ENCODE assay signal across 8 mouse cellular contexts in genomic region chr16:21853446-21853941, GRCm38 (mm10). TPM values are rescaled to one million over a fixed set of nuclear protein-coding genes. Genes with fewer than 3 reads are reported as not detected.
A peak's percentile ranks its signal among the peaks of the same experiment; 100 is the strongest.
DNase-seq lines count a peak whose midpoint lies in the region; ATAC-seq and TF ChIP-seq lines count a peak whose summit lies in the region.

No protein-coding gene starts in this region.

- no peaks in the 10 kb centered on the region for H3K9me3 ChIP-seq in midbrain, embryonic 11.5 days (ENCODE audit: control insufficient read depth, low read length)
- no peaks in the 10 kb centered on the region for H3K9me3 ChIP-seq in midbrain, embryonic 10.5 days (replicated peaks)
- no peaks in the 10 kb centered on the region for H3K9me3 ChIP-seq in forebrain, postnatal 0 days (ENCODE audit: low read length)

- DNase-seq in midbrain, embryonic 11.5 days (ENCODE audit: low spot score, missing footprints) = no peak
- DNase-seq in midbrain, embryonic 10.5 days (ENCODE audit: low spot score) = no peak
- DNase-seq in forebrain, postnatal 0 days = peak; percentile 61
- DNase-seq in layer of hippocampus, adult 9-11 months = peak; percentile 65
- DNase-seq in testis, postnatal 10 days (ENCODE audit: low spot score) = no peak
- DNase-seq in kidney, adult 18-20 months = no peak

- H3K4me3 ChIP-seq in midbrain, embryonic 11.5 days (ENCODE audit: low read depth, low read length) = no peak overlapping the region
- no peak overlapping the region for H3K4me3 ChIP-seq in midbrain, embryonic 10.5 days
- no peak overlapping the region for H3K4me3 ChIP-seq in forebrain, postnatal 0 days (ENCODE audit: low read depth, low read length)
- no peak overlapping the region for H3K4me3 ChIP-seq in small intestine, adult 2 months (ENCODE audit: low read depth, low read length)

- H3K9ac ChIP-seq in midbrain, embryonic 11.5 days (ENCODE audit: low read length) = no peak overlapping the region
- no peak overlapping the region for H3K9ac ChIP-seq in forebrain, postnatal 0 days

- ATAC-seq in midbrain, embryonic 11.5 days (ENCODE audit: low FRiP score) = 0 out of 2 replicates have a peak, but pooled peaks have one; percentile 48
- peak; percentile 78 for ATAC-seq in forebrain, postnatal 0 days
- ATAC-seq in monocyte, adult 5-6 weeks (replicated peaks; ENCODE audit: insufficient number of reproducible peaks, low FRiP score, low TSS enrichment, poor library complexity, severe bottlenecking) = no peak

- H3K36me3 ChIP-seq in midbrain, embryonic 11.5 days (ENCODE audit: control insufficient read depth, insufficient read depth, low read length) = no peaks in the 10 kb centered on the region
- H3K36me3 ChIP-seq in midbrain, embryonic 10.5 days = no peaks in the 10 kb centered on the region
- no peaks in the 10 kb centered on the region for H3K36me3 ChIP-seq in forebrain, postnatal 0 days (ENCODE audit: insufficient read depth)
- no peaks in the 10 kb centered on the region for H3K36me3 ChIP-seq in small intestine, adult 2 months (ENCODE audit: control insufficient read depth, insufficient read depth, low read length)

- H3K27ac ChIP-seq in midbrain, embryonic 11.5 days (ENCODE audit: low read depth, low read length) = peak overlapping the region; percentile 48; the same call in 1 of the 2 replicates
- H3K27ac ChIP-seq in midbrain, embryonic 10.5 days (replicated peaks) = no peak overlapping the region
- H3K27ac ChIP-seq in forebrain, postnatal 0 days (ENCODE audit: low read depth, low read length) = peak overlapping the region; percentile 77
- H3K27ac ChIP-seq in small intestine, adult 2 months (ENCODE audit: insufficient read depth, low read depth, low read length) = peak overlapping the region; percentile 77; the same call in 1 of the 2 replicates

- WGBS in midbrain, embryonic 11.5 days = 75% methylated on average over 7 of the region's 7 CpGs
- WGBS in midbrain, embryonic 10.5 days = 81% methylated on average over 7 of the region's 7 CpGs
- WGBS in forebrain, postnatal 0 days = 38% methylated on average over 7 of the region's 7 CpGs
- WGBS in small intestine, adult 2 months = 30% methylated on average over 7 of the region's 7 CpGs

- no peak for TF ChIP-seq POLR2A in small intestine, adult 2 months (IDR thresholded peaks at IDR 0.05; ENCODE audit: low read depth, low read length)

- H3K4me1 ChIP-seq in midbrain, embryonic 11.5 days (ENCODE audit: control insufficient read depth, insufficient read depth, low read length) = peaks cover 15% of the 10 kb centered on the region
- peaks cover 41% of the 10 kb centered on the region for H3K4me1 ChIP-seq in midbrain, embryonic 10.5 days
- peaks cover 8% of the 10 kb centered on the region; the same call in 1 of the 2 replicates for H3K4me1 ChIP-seq in forebrain, postnatal 0 days (ENCODE audit: insufficient read depth)
- peaks cover 31% of the 10 kb centered on the region for H3K4me1 ChIP-seq in small intestine, adult 2 months (ENCODE audit: control insufficient read depth, insufficient read depth, insufficient read length, low read length)

- no peak for TF ChIP-seq CTCF in forebrain, postnatal 0 days (IDR thresholded peaks at IDR 0.05; ENCODE audit: low read depth)
- no peak for TF ChIP-seq CTCF in small intestine, adult 2 months (IDR thresholded peaks at IDR 0.05; ENCODE audit: extremely low read depth, insufficient read length, insufficient replicate concordance, low read depth, low read length)

- no peak overlapping the region for H3K4me2 ChIP-seq in midbrain, embryonic 11.5 days
- H3K4me2 ChIP-seq in forebrain, postnatal 0 days (ENCODE audit: low read depth) = no peak overlapping the region

- no peaks in the 10 kb centered on the region for H3K27me3 ChIP-seq in midbrain, embryonic 11.5 days (ENCODE audit: control insufficient read depth, insufficient read depth, low read length)
- no peaks in the 10 kb centered on the region for H3K27me3 ChIP-seq in midbrain, embryonic 10.5 days (ENCODE audit: low read depth, poor library complexity, severe bottlenecking)
- no peaks in the 10 kb centered on the region for H3K27me3 ChIP-seq in forebrain, postnatal 0 days (ENCODE audit: insufficient read depth, low read length)
- no peaks in the 10 kb centered on the region for H3K27me3 ChIP-seq in small intestine, adult 2 months (ENCODE audit: control insufficient read depth, insufficient read depth, low read length)

RNA-seq across cellular contexts. Expression of gene Map3k13, which starts 59.3 kb away (rescaled TPM):
- polyA plus RNA-seq in midbrain, embryonic 11.5 days (2014; fragmentation: Nextera tagmentation; extraction: Ambion mirVana) = 5.1 and 7.0 TPM in 2 replicates
- 2.1 and 4.2 TPM in 2 replicates for polyA plus RNA-seq in midbrain, embryonic 10.5 days (2016; fragmentation: Nextera tagmentation; extraction: Ambion mirVana)
- total RNA-seq in forebrain, postnatal 0 days (2014; rRNA removed) = 7.0 and 8.7 TPM in 2 replicates
- 1.3 and 3.0 TPM in 2 replicates for polyA plus RNA-seq in forebrain, postnatal 0 days (2015; fragmentation: Nextera tagmentation; extraction: Ambion mirVana)
- 4.6 and 11.2 TPM in 2 replicates for polyA plus RNA-seq in small intestine, adult 2 months (2012; rRNA removed)
- 0.11 to 0.29 TPM in 2 of 3 replicates, not detected in the other for total RNA-seq in monocyte, adult 5-6 weeks (2017)

Comparison
In these comparisons a context has a peak if more than half of its experiments do, and no peak if none do; other contexts are left out.
1. DNase-seq: peak in forebrain, postnatal 0 days (single experiment) and layer of hippocampus, adult 9-11 months (single experiment); none in midbrain, embryonic 11.5 days (single experiment), midbrain, embryonic 10.5 days (single experiment), testis, postnatal 10 days (single experiment) and kidney, adult 18-20 months (single experiment).